Mouse (Mus musculus): ENCODE results near the gene H6pd. TPM values are rescaled to one million over a fixed set of nuclear protein-coding genes. Genes with fewer than 3 reads are reported as not detected.
A peak's percentile ranks its signal among the peaks of the same experiment; 100 is the strongest.

H6pd gene
- polyA plus RNA-seq, 1 experiment from 2014 or later: 10.2 TPM

GRCm38 (mm10) chr4:149954893-149955439 lies 53.9 kb downstream of the H6pd start, which contains the start of gene Spsb1:
Spsb1 (minus strand) TSS chr4:149955043.
- Histone ChIP-seq H3K27ac (peak within 1 kb of the TSS; percentile 78), H3K36me3 (no peaks in the 10 kb centered on the region), H3K27me3 (peaks cover 20% of the 10 kb centered on the region), H3K4me1 (replicated peaks) (peaks cover 34% of the 10 kb centered on the region), H3K9me3 (replicated peaks) (no peaks in the 10 kb centered on the region), H3K4me3 (peak within 1 kb of the TSS; percentile 72), H3K4me2 (peak within 1 kb of the TSS; percentile 97), H3K9ac (peak within 1 kb of the TSS; percentile 79)
- under 1% methylated on average over 51 of the region's 51 CpGs for WGBS
- peak; percentile 94 for ATAC-seq (replicated peaks; ENCODE audit: insufficient number of reproducible peaks, insufficient read depth, low FRiP score, low read depth)

GRCm38 (mm10) chr4:149953621-149954481 lies 55.0 kb downstream of the H6pd start:
- H3K36me3 ChIP-seq: no peaks in the 10 kb centered on the region
- H3K4me1 ChIP-seq (replicated peaks): peaks cover 45% of the 10 kb centered on the region
- H3K9ac ChIP-seq: peak overlapping the region; percentile 79
- peak overlapping the region; percentile 97 for H3K4me2 ChIP-seq
- no peak for ATAC-seq (replicated peaks; ENCODE audit: insufficient number of reproducible peaks, insufficient read depth, low FRiP score, low read depth)
- H3K9me3 ChIP-seq (replicated peaks): no peaks in the 10 kb centered on the region
- WGBS: 4% methylated on average over 32 of the region's 32 CpGs
- peak overlapping the region; percentile 78 for H3K27ac ChIP-seq
- peaks cover 20% of the 10 kb centered on the region for H3K27me3 ChIP-seq
- peak overlapping the region; percentile 72 for H3K4me3 ChIP-seq

DNA sequence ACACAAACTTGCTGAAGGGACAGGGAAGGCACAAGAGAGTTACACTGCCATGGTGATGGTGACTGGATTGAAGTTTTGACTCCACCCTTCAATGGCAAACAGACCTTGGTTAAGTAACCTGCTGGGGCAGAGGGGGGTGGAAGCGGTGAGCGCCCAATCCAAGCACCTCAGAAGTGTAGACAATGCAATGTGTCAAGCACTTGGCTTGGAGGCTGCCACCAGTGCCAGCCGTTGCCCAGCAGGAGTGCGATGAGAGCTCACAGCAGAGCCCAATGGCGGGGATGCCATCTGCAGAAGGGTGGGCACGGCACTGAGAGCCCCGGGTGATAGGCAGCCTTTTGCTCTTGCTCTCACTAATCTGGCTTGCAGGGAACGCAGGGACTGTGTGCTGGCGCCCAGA lies 56.6 kb downstream of the H6pd start:
- H3K36me3 ChIP-seq: no peaks in the 10 kb centered on the region
- no peak overlapping the region for H3K4me3 ChIP-seq
- H3K4me1 ChIP-seq (replicated peaks): peaks cover 61% of the 10 kb centered on the region
- H3K27me3 ChIP-seq: peaks cover 19% of the 10 kb centered on the region
- WGBS: 76% methylated on average over 9 of the region's 9 CpGs
- H3K27ac ChIP-seq: no peak overlapping the region
- ATAC-seq (replicated peaks; ENCODE audit: insufficient number of reproducible peaks, insufficient read depth, low FRiP score, low read depth): no peak
- H3K9me3 ChIP-seq (replicated peaks): no peaks in the 10 kb centered on the region
- H3K9ac ChIP-seq: no peak overlapping the region
- no peak overlapping the region for H3K4me2 ChIP-seq

DNA sequence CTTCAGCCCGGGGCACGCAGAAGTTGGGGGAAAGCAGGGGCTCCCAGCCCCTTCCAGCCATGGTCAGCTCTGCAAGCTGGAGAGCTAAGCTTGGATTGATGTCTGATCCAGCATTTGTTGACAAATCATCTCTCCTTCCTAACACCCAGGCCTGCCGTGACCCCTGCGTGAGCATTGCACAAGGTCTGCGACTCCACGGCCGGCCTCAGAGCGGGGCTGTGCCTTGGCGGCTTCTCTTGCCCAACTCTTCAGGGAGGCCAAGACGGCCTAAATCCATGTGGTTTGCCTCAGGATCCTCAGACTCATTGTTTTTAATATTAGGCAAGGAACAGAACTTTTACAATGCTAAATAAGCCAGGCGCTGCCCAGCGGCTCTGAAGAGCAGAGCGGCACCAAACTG lies 57.6 kb downstream of the H6pd start:
- Histone ChIP-seq H3K4me3 (no peak overlapping the region), H3K9me3 (replicated peaks) (no peaks in the 10 kb centered on the region), H3K9ac (no peak overlapping the region), H3K27ac (no peak overlapping the region), H3K27me3 (peaks cover 9% of the 10 kb centered on the region), H3K4me2 (no peak overlapping the region), H3K4me1 (replicated peaks) (peaks cover 70% of the 10 kb centered on the region), H3K36me3 (no peaks in the 10 kb centered on the region)
- no peak for ATAC-seq (replicated peaks; ENCODE audit: insufficient number of reproducible peaks, insufficient read depth, low FRiP score, low read depth)
- 88% methylated on average over 13 of the region's 13 CpGs for WGBS

DNA sequence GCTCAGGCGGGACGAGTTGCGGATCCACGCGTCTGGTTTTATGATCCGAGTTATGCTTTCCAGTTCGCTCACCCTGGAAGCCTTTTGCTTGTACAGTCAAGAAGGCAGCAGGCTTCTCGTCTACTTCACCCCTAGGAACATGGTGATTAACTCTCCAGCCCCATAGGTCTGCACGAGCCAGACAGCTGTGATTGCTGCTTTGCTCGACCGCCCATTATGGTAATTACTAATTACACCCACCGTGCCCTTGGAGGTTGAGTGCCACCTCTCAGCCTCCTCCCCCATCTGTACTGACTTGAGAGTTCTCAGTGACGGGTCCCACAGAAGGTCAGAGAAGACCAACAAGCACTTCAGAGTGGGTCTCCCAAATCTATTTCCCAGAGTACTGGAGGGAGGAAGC lies 59.1 kb downstream of the H6pd start:
- no peaks in the 10 kb centered on the region for H3K36me3 ChIP-seq
- 0 out of 2 replicates have a peak, but pooled peaks cover 4% of the 10 kb centered on the region for H3K27me3 ChIP-seq
- no peak overlapping the region for H3K4me3 ChIP-seq
- H3K4me2 ChIP-seq: no peak overlapping the region
- ATAC-seq (replicated peaks; ENCODE audit: insufficient number of reproducible peaks, insufficient read depth, low FRiP score, low read depth): no peak
- H3K9ac ChIP-seq: no peak overlapping the region
- 77% methylated on average over 13 of the region's 13 CpGs for WGBS
- H3K27ac ChIP-seq: no peak overlapping the region
- H3K4me1 ChIP-seq (replicated peaks): peaks cover 62% of the 10 kb centered on the region
- H3K9me3 ChIP-seq (replicated peaks): no peaks in the 10 kb centered on the region

GRCm38 (mm10) chr4:149948119-149948518 lies 60.7 kb downstream of the H6pd start:
- Histone ChIP-seq H3K36me3 (no peaks in the 10 kb centered on the region), H3K4me2 (peak overlapping the region; percentile 44; the same call in 1 of the 2 replicates), H3K4me3 (no peak overlapping the region), H3K27ac (peak overlapping the region; percentile 76), H3K9ac (no peak overlapping the region), H3K27me3 (0 out of 2 replicates have a peak, but pooled peaks cover 4% of the 10 kb centered on the region), H3K4me1 (replicated peaks) (peaks cover 65% of the 10 kb centered on the region), H3K9me3 (replicated peaks) (no peaks in the 10 kb centered on the region)
- WGBS: 39% methylated on average over 5 of the region's 5 CpGs
- peak; percentile 47 for ATAC-seq (replicated peaks; ENCODE audit: insufficient number of reproducible peaks, insufficient read depth, low FRiP score, low read depth)

DNA sequence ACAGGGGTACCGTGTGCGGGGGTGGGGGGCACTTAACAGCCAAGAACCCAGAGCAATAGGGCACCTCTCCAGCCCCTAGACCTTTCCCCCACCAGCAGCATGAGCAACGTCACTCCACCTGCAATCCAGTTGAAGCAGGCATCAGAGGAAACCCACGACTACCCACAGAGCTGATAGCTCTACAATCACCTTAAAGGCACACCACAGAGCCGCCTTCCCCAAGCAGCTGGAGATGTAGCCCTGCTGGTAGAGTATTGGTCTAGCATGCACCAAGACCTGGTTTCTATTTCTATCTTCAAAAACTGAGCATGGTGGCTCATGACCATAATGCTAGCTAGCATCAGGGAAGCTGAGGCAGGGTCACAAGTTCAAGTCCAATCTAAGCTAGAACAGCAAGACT lies 61.4 kb downstream of the H6pd start:
- WGBS: 80% methylated on average over 5 of the region's 5 CpGs
- Histone ChIP-seq H3K4me3 (no peak overlapping the region), H3K9ac (no peak overlapping the region), H3K27me3 (0 out of 2 replicates have a peak, but pooled peaks cover 4% of the 10 kb centered on the region), H3K4me2 (no peak overlapping the region), H3K4me1 (replicated peaks) (peaks cover 65% of the 10 kb centered on the region), H3K27ac (peak overlapping the region; percentile 76), H3K9me3 (replicated peaks) (no peaks in the 10 kb centered on the region), H3K36me3 (no peaks in the 10 kb centered on the region)
- no peak for ATAC-seq (replicated peaks; ENCODE audit: insufficient number of reproducible peaks, insufficient read depth, low FRiP score, low read depth)

DNA sequence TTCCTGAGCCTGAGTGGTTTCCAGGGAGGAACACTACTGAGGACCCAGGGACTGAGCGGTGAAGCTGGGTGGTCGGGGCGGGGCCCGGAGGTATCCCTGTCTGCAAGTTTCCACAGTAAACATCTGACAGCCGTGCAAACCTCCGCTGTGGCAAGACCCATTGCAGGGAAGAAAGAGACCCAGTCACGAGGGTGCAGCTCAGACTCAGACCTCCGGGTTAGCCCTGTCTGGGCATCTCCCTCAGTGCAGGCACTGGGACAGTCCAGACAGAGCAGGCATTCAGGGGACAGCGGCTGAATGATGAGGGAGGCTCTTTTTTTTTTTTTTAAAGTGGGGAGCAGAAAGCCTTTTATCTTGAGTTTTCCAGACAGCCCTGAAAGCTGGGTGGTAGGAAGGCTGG lies 63.6 kb downstream of the H6pd start:
- no peak for ATAC-seq (replicated peaks; ENCODE audit: insufficient number of reproducible peaks, insufficient read depth, low FRiP score, low read depth)
- H3K9ac ChIP-seq: no peak overlapping the region
- H3K36me3 ChIP-seq: no peaks in the 10 kb centered on the region
- H3K9me3 ChIP-seq (replicated peaks): no peaks in the 10 kb centered on the region
- no peak overlapping the region for H3K4me2 ChIP-seq
- 73% methylated on average over 9 of the region's 9 CpGs for WGBS
- no peaks in the 10 kb centered on the region for H3K27me3 ChIP-seq
- no peak overlapping the region for H3K27ac ChIP-seq
- H3K4me1 ChIP-seq (replicated peaks): peaks cover 66% of the 10 kb centered on the region
- no peak overlapping the region for H3K4me3 ChIP-seq

DNA sequence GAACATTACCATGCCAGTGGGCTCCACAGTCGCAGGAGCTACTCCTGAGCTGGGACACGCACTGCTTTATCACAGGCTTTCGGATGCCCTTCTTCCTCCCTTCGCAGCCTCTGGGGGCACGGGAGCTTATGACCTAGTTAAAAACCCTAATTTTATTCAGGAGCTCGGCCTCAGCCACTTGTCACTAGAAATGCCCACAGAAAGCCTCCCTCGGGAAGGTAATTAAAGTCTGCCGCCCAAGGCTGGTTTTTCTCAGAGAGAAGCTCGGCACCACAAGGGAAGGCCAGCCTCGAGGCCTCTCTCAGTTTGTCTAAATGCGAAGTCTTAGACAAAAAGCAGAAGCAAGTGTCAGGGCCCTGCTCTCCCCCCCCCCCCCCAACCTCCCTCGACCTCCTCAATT lies 64.6 kb downstream of the H6pd start:
- H3K27ac ChIP-seq: no peak overlapping the region
- ATAC-seq (replicated peaks; ENCODE audit: insufficient number of reproducible peaks, insufficient read depth, low FRiP score, low read depth): no peak
- WGBS: 59% methylated on average over 12 of the region's 12 CpGs
- no peaks in the 10 kb centered on the region for H3K27me3 ChIP-seq
- H3K4me3 ChIP-seq: no peak overlapping the region
- H3K36me3 ChIP-seq: no peaks in the 10 kb centered on the region
- no peaks in the 10 kb centered on the region for H3K9me3 ChIP-seq (replicated peaks)
- H3K9ac ChIP-seq: no peak overlapping the region
- H3K4me1 ChIP-seq (replicated peaks): peaks cover 57% of the 10 kb centered on the region
- H3K4me2 ChIP-seq: no peak overlapping the region

DNA sequence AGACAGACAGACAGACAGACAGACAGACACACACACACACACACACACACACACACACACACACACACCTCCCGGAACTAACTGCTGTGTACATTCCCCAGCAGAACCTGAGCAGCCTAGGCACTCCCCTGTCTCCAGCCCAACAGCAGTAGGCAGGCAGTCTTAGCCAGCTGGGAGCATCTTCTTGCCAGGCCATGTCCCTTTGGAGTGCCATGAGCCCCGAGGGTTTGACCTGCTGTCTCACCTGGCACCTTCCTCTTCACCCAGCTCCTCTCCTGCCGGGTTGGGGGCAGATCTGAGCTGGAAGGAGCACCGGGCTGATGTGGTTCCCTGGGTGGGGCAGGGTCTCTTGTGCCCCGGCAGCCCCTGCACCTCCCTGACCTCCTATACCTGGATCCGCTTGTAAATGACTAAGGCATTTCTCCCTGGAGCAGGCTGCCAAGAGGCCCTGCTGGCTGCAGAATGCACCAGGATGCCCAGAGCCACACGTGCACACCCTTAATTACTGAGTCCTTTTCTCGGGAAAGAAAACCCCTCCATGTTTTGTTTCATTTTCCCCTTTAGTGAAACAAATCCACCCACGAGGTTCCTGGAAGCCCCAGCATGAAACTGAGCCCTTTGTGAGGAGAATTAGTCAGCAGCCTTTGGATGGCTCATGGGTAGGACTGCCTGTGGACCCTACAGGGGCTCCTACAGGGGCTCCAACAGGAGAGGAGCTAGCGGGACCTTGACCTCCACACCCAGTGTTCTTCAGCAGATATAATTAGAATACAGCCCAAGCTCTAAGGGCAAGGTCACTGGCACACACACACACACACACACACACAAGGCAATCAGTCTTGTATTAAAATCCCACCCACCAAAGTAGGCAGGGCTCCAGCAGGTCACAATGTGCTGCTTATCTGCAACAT lies 65.7 kb downstream of the H6pd start:
- no peak overlapping the region for H3K4me2 ChIP-seq
- H3K36me3 ChIP-seq: no peaks in the 10 kb centered on the region
- WGBS: 51% methylated on average over 10 of the region's 10 CpGs
- H3K4me3 ChIP-seq: no peak overlapping the region
- ATAC-seq (replicated peaks; ENCODE audit: insufficient number of reproducible peaks, insufficient read depth, low FRiP score, low read depth): no peak
- H3K27me3 ChIP-seq: no peaks in the 10 kb centered on the region
- H3K9me3 ChIP-seq (replicated peaks): no peaks in the 10 kb centered on the region
- H3K4me1 ChIP-seq (replicated peaks): peaks cover 45% of the 10 kb centered on the region
- no peak overlapping the region for H3K27ac ChIP-seq
- H3K9ac ChIP-seq: no peak overlapping the region

Measured in heart, embryonic 15.5 days (tissue).